Mouse (Mus musculus): Measurements from ENCODE around the gene Srrm4. TPM values are rescaled to one million over a fixed set of nuclear protein-coding genes. Genes with fewer than 3 reads are reported as not detected.

Srrm4 gene
- total and polyA plus RNA-seq, 2 experiments = 0.92 to 1.9 TPM

- no peak overlapping the region for H3K9ac ChIP-seq (ENCODE audit: low read depth, low read length)
- no peak overlapping the region for H3K27ac ChIP-seq (replicated peaks; ENCODE audit: insufficient read depth, low read depth, low read length)
- DNase-seq (ENCODE audit: extremely low read depth, low read depth, low spot score) = no peak
- no peak overlapping the region for H3K4me3 ChIP-seq (ENCODE audit: insufficient read depth, low read depth, low read length)
- H3K36me3 ChIP-seq (ENCODE audit: control insufficient read depth, insufficient read depth, low read length) = no peaks in the 10 kb centered on the region
- TF ChIP-seq POLR2A (IDR thresholded peaks at IDR 0.05; ENCODE audit: extremely low read depth, insufficient read depth, low read length) = no peak
- TF ChIP-seq CTCF (IDR thresholded peaks at IDR 0.05; ENCODE audit: low read depth, low read length) = no peak
- 73% methylated on average over 7 of the region's 7 CpGs for WGBS
- no peaks in the 10 kb centered on the region for H3K4me1 ChIP-seq (ENCODE audit: control insufficient read depth, insufficient read depth, low read length)
- H3K27me3 ChIP-seq (ENCODE audit: control insufficient read depth, insufficient read depth, low read length) = no peaks in the 10 kb centered on the region
- no peaks in the 10 kb centered on the region for H3K79me2 ChIP-seq (ENCODE audit: control insufficient read depth, insufficient read depth, low read length)
Observed at GRCm38 (mm10) chr5:116570566-116570965, 21.1 kb downstream of the Srrm4 start.

- Histone ChIP-seq H3K27ac (replicated peaks; ENCODE audit: insufficient read depth, low read depth, low read length) (no peak overlapping the region), H3K79me2 (ENCODE audit: control insufficient read depth, insufficient read depth, low read length) (no peaks in the 10 kb centered on the region), H3K4me3 (ENCODE audit: insufficient read depth, low read depth, low read length) (no peak overlapping the region), H3K4me1 (ENCODE audit: control insufficient read depth, insufficient read depth, low read length) (no peaks in the 10 kb centered on the region), H3K36me3 (ENCODE audit: control insufficient read depth, insufficient read depth, low read length) (no peaks in the 10 kb centered on the region), H3K27me3 (ENCODE audit: control insufficient read depth, insufficient read depth, low read length) (no peaks in the 10 kb centered on the region), H3K9ac (ENCODE audit: low read depth, low read length) (no peak overlapping the region)
- TF ChIP-seq POLR2A (IDR thresholded peaks at IDR 0.05; ENCODE audit: extremely low read depth, insufficient read depth, low read length) = no peak
- TF ChIP-seq CTCF (IDR thresholded peaks at IDR 0.05; ENCODE audit: low read depth, low read length) = no peak
- DNase-seq (ENCODE audit: extremely low read depth, low read depth, low spot score) = no peak
- WGBS = 10% methylated on average over 9 of the region's 9 CpGs
Observed at GRCm38 (mm10) chr5:116569629-116570028, 22.0 kb downstream of the Srrm4 start.

GRCm38 (mm10) chr5:116568050-116568449, 23.6 kb downstream of the Srrm4 start:
- no peak for DNase-seq (ENCODE audit: extremely low read depth, low read depth, low spot score)
- no peak overlapping the region for H3K27ac ChIP-seq (replicated peaks; ENCODE audit: insufficient read depth, low read depth, low read length)
- no peaks in the 10 kb centered on the region for H3K36me3 ChIP-seq (ENCODE audit: control insufficient read depth, insufficient read depth, low read length)
- H3K9ac ChIP-seq (ENCODE audit: low read depth, low read length) = no peak overlapping the region
- no peak for TF ChIP-seq CTCF (IDR thresholded peaks at IDR 0.05; ENCODE audit: low read depth, low read length)
- no peak for TF ChIP-seq POLR2A (IDR thresholded peaks at IDR 0.05; ENCODE audit: extremely low read depth, insufficient read depth, low read length)
- H3K27me3 ChIP-seq (ENCODE audit: control insufficient read depth, insufficient read depth, low read length) = no peaks in the 10 kb centered on the region
- H3K4me3 ChIP-seq (ENCODE audit: insufficient read depth, low read depth, low read length) = no peak overlapping the region
- H3K4me1 ChIP-seq (ENCODE audit: control insufficient read depth, insufficient read depth, low read length) = no peaks in the 10 kb centered on the region
- 83% methylated on average over 2 of the region's 2 CpGs for WGBS
- H3K79me2 ChIP-seq (ENCODE audit: control insufficient read depth, insufficient read depth, low read length) = no peaks in the 10 kb centered on the region

GRCm38 (mm10) chr5:116567298-116567697, 24.3 kb downstream of the Srrm4 start:
- Histone ChIP-seq H3K4me1 (ENCODE audit: control insufficient read depth, insufficient read depth, low read length) (no peaks in the 10 kb centered on the region), H3K27me3 (ENCODE audit: control insufficient read depth, insufficient read depth, low read length) (no peaks in the 10 kb centered on the region), H3K27ac (replicated peaks; ENCODE audit: insufficient read depth, low read depth, low read length) (no peak overlapping the region), H3K4me3 (ENCODE audit: insufficient read depth, low read depth, low read length) (no peak overlapping the region), H3K79me2 (ENCODE audit: control insufficient read depth, insufficient read depth, low read length) (no peaks in the 10 kb centered on the region), H3K9ac (ENCODE audit: low read depth, low read length) (no peak overlapping the region), H3K36me3 (ENCODE audit: control insufficient read depth, insufficient read depth, low read length) (no peaks in the 10 kb centered on the region)
- no peak for DNase-seq (ENCODE audit: extremely low read depth, low read depth, low spot score)
- WGBS = 85% methylated on average over 8 of the region's 8 CpGs
- no peak for TF ChIP-seq CTCF (IDR thresholded peaks at IDR 0.05; ENCODE audit: low read depth, low read length)
- no peak for TF ChIP-seq POLR2A (IDR thresholded peaks at IDR 0.05; ENCODE audit: extremely low read depth, insufficient read depth, low read length)

GRCm38 (mm10) chr5:116566385-116567045, 25.1 kb downstream of the Srrm4 start:
- 76% methylated on average over 14 of the region's 14 CpGs for WGBS
- no peaks in the 10 kb centered on the region for H3K36me3 ChIP-seq (ENCODE audit: control insufficient read depth, insufficient read depth, low read length)
- no peaks in the 10 kb centered on the region for H3K79me2 ChIP-seq (ENCODE audit: control insufficient read depth, insufficient read depth, low read length)
- no peaks in the 10 kb centered on the region for H3K4me1 ChIP-seq (ENCODE audit: control insufficient read depth, insufficient read depth, low read length)
- TF ChIP-seq CTCF (IDR thresholded peaks at IDR 0.05; ENCODE audit: low read depth, low read length) (no peak), POLR2A (IDR thresholded peaks at IDR 0.05; ENCODE audit: extremely low read depth, insufficient read depth, low read length) (no peak)
- no peaks in the 10 kb centered on the region for H3K27me3 ChIP-seq (ENCODE audit: control insufficient read depth, insufficient read depth, low read length)
- no peak overlapping the region for H3K27ac ChIP-seq (replicated peaks; ENCODE audit: insufficient read depth, low read depth, low read length)
- DNase-seq (ENCODE audit: extremely low read depth, low read depth, low spot score) = no peak
- H3K4me3 ChIP-seq (ENCODE audit: insufficient read depth, low read depth, low read length) = no peak overlapping the region
- no peak overlapping the region for H3K9ac ChIP-seq (ENCODE audit: low read depth, low read length)

GRCm38 (mm10) chr5:116565573-116565972, 26.0 kb downstream of the Srrm4 start:
- Histone ChIP-seq H3K9ac (ENCODE audit: low read depth, low read length) (no peak overlapping the region), H3K4me3 (ENCODE audit: insufficient read depth, low read depth, low read length) (no peak overlapping the region), H3K79me2 (ENCODE audit: control insufficient read depth, insufficient read depth, low read length) (no peaks in the 10 kb centered on the region), H3K36me3 (ENCODE audit: control insufficient read depth, insufficient read depth, low read length) (no peaks in the 10 kb centered on the region), H3K27ac (replicated peaks; ENCODE audit: insufficient read depth, low read depth, low read length) (no peak overlapping the region), H3K4me1 (ENCODE audit: control insufficient read depth, insufficient read depth, low read length) (no peaks in the 10 kb centered on the region), H3K27me3 (ENCODE audit: control insufficient read depth, insufficient read depth, low read length) (no peaks in the 10 kb centered on the region)
- no peak for TF ChIP-seq POLR2A (IDR thresholded peaks at IDR 0.05; ENCODE audit: extremely low read depth, insufficient read depth, low read length)
- TF ChIP-seq CTCF (IDR thresholded peaks at IDR 0.05; ENCODE audit: low read depth, low read length) = no peak
- DNase-seq (ENCODE audit: extremely low read depth, low read depth, low spot score) = no peak
- 79% methylated on average over 9 of the region's 9 CpGs for WGBS

Measured in liver, adult 2 months (tissue).